Mouse (Mus musculus) liver, embryonic 14.5 days (tissue): Measurements from ENCODE around the gene Psmd13. TPM values are rescaled to one million over a fixed set of nuclear protein-coding genes. Genes with fewer than 3 reads are reported as not detected.
A peak's percentile ranks its signal among the peaks of the same experiment; 100 is the strongest.

Source experiments
- ATAC-seq: fragments of 200-750 bp; cut with Nextera tagmentation; 2 replicates; pipeline ENCODE4 v1.8.0; 2017; ENCODE audit warnings: moderate number of reproducible peaks, mild to moderate bottlenecking, moderate library complexity; ENCODE audit not compliant: insufficient read depth
- DNase-seq, 3 experiments: peaks; one replicate each; pipeline ENCODE4 v3.0.0-alpha.2; 2012 to 2013; ENCODE audit warnings: low read depth in 3 of 3, low spot score in 3 of 3
- H3K27ac ChIP-seq: fragments of 300-500 bp; sonication (generic); 2 replicates; pipeline ENCODE4 v1.5.1; 2014; ENCODE audit warnings: moderate library complexity, mild to moderate bottlenecking, control low read depth, inconsistent platforms
- H3K27me3 ChIP-seq: fragments of 300-500 bp; sonication (generic); 2 replicates; pipeline ENCODE4 v1.6.1; 2014; ENCODE audit warnings: mild to moderate bottlenecking, low read length, moderate library complexity; ENCODE audit not compliant: control insufficient read depth, insufficient read depth
- H3K36me3 ChIP-seq: fragments of 300-500 bp; sonication (generic); replicated peaks from 2 replicates; pipeline ENCODE4 v1.6.1; 2014; ENCODE audit warnings: low read depth; ENCODE audit not compliant: control insufficient read depth, insufficient read depth
- H3K4me1 ChIP-seq, 2 experiments: fragments of 200-500 bp in 1 of 2; fragments of 300-500 bp in 1 of 2; sonication (generic) in 1 of 2; replicated peaks; 2 replicates each; pipeline ENCODE4 v1.6.1; 2012 to 2014; ENCODE audit warnings: antibody characterized with exemption in 1 of 2, inconsistent platforms in 1 of 2, low read length in 1 of 2; ENCODE audit not compliant: control insufficient read depth in 2 of 2, insufficient read depth in 2 of 2
- H3K4me2 ChIP-seq: fragments of 300-500 bp; sonication (generic); 2 replicates; pipeline ENCODE4 v1.6.1; 2014; ENCODE audit warnings: low read depth, mild to moderate bottlenecking, control low read depth, moderate library complexity
- H3K4me3 ChIP-seq, 2 experiments: fragments of 200-500 bp in 1 of 2; fragments of 300-500 bp in 1 of 2; sonication (generic) in 1 of 2; 2 replicates each; pipeline ENCODE4 v1.5.1; 2012 to 2014; ENCODE audit warnings: low read depth in 2 of 2, low read length in 2 of 2, mild to moderate bottlenecking in 2 of 2, control low read depth in 1 of 2, inconsistent platforms in 1 of 2, moderate library complexity in 1 of 2; ENCODE audit not compliant: insufficient read depth in 1 of 2
- H3K9ac ChIP-seq: fragments of 300-500 bp; sonication (generic); replicated peaks from 2 replicates; pipeline ENCODE4 v1.6.1; 2014; ENCODE audit warnings: mild to moderate bottlenecking, control low read depth, moderate library complexity
- H3K9me3 ChIP-seq: fragments of 300-500 bp; sonication (generic); 2 replicates; pipeline ENCODE4 v1.6.1; 2016; ENCODE audit warnings: low read length, mixed read lengths; ENCODE audit not compliant: control insufficient read depth
- CTCF ChIP-seq: IDR thresholded peaks from 2 replicates; pipeline ENCODE4 v1.5.1; 2016; ENCODE audit warnings: antibody characterized with exemption, low read depth, control low read depth
- EP300 ChIP-seq: IDR thresholded peaks from 2 replicates; pipeline ENCODE4 v1.6.1; 2016; ENCODE audit warnings: antibody characterized with exemption, low read depth
- WGBS: fragments of 180-500 bp; shearing (Covaris S2); extraction: QIAGEN DNeasy Blood & Tissue Kit; methylation state at CpG from one replicate; pipeline ENCODE4 v1.1.7; 2014; ENCODE audit not compliant: insufficient replicate concordance; 5-methylcytosine and 5-hydroxymethylcytosine counted together
- polyA plus RNA-seq, 2 experiments: library from polyadenylated mRNA; depleted of rRNA in 1 of 2; stranded (reverse) in 1 of 2; unstranded in 1 of 2; fragments of >200 nt; fragmentation: Nextera tagmentation in 1 of 2; extraction: Ambion mirVana in 1 of 2; gene quantifications; 2 replicates each; pipeline versions ENCODE4 v1.2.1 to v1.2.3; 2012 to 2014

Gene Psmd13
- polyA plus RNA-seq (2012; rRNA removed) (39.8 and 50.8 TPM in 2 replicates), polyA plus RNA-seq (2014; fragmentation: Nextera tagmentation; extraction: Ambion mirVana) (90.5 and 92.6 TPM in 2 replicates)

GRCm38 (mm10) chr7:140881696-140882468, at the start of gene Psmd13, which contains the start of gene Sirt3:
Psmd13 (plus strand) TSS chr7:140881968.
Sirt3 (minus strand) TSS chr7:140882309.
- Histone ChIP-seq H3K36me3 (peaks cover 15% of the 10 kb centered on the region), H3K27ac (peak within 1 kb of the TSS; percentile 82), H3K4me3 (peak within 1 kb of the TSS; percentile 85 to 93), H3K27me3 (no peaks in the 10 kb centered on the region), H3K9me3 (no peaks in the 10 kb centered on the region), H3K4me2 (peak within 1 kb of the TSS; percentile 92), H3K4me1 (peaks cover 27 to 29% of the 10 kb centered on the region in 2 experiments), H3K9ac (peak within 1 kb of the TSS; percentile 92)
- WGBS, result under 1% methylated on average over 59 of the region's 59 CpGs
- peak; percentile 90 to 91 (median 91) for DNase-seq
- peak; percentile 93 for ATAC-seq
- TF ChIP-seq CTCF, result no peak
- TF ChIP-seq EP300, result no peak

GRCm38 (mm10) chr7:140833341-140833740, 48.4 kb upstream of the Psmd13 start:
- no peak for TF ChIP-seq EP300
- TF ChIP-seq CTCF, result no peak
- H3K4me2 ChIP-seq, result no peak overlapping the region
- no peaks in the 10 kb centered on the region for H3K9me3 ChIP-seq
- peaks cover 0 to 3% of the 10 kb centered on the region in 2 experiments; a peak in 1 of 4 replicates for H3K4me1 ChIP-seq
- ATAC-seq (no peak), DNase-seq (no peak)
- no peak overlapping the region for H3K4me3 ChIP-seq
- WGBS, result 64% methylated on average over 4 of the region's 4 CpGs
- H3K9ac ChIP-seq, result no peak overlapping the region
- H3K27ac ChIP-seq, result no peak overlapping the region
- H3K36me3 ChIP-seq, result no peaks in the 10 kb centered on the region
- H3K27me3 ChIP-seq, result no peaks in the 10 kb centered on the region

DNA sequence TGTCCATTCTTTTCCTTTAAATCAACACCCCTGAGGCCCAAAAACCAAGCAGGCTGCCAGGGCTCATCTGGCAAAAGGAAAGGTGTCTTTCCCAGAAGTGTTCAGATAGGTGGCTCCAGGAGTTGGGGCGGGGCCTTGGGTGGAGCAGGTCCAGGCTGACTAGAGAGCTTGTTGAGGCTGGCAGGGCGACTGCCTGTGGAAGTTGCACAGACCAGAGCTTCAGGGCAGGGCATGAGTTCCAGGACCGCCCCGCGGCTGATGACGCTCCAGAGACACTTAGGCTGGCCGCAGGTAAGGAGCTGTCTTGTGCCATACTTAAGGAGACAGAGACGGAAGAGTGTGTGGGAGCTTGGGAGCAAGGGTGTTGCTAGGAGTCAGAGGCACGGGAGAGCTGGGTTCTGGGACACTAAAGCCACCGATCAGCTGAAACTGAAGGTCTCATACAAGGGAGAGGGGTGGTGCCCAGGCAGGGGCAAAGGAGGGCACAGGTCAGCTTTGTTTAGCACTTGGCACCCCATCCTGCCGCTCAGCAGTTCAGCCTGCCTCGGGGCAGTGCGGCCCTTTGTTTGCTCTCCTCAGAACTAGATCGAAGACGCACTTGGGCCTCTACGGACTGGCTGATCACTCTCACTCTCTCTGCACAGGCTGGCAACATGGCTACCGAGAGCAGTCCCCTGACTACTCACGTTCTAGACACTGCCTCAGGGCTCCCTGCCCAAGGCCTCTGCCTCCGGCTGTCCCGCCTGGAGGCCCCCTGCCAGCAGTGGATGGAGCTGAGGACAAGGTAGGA, 46.6 kb upstream of the Psmd13 start, which contains the start of gene Urah:
TSS of gene Urah (plus strand) at position 51 of the 790 bp plus-strand sequence.
- H3K4me2 ChIP-seq, result peak within 1 kb of the TSS; percentile 32
- peak within 1 kb of the TSS in 1 of 2 experiments; percentile 5; a peak in 1 of 4 replicates for H3K4me3 ChIP-seq
- WGBS, result 45% methylated on average over 20 of the region's 20 CpGs
- H3K27ac ChIP-seq, result no peak within 1 kb of the TSS
- H3K4me1 ChIP-seq, result peaks cover 0 to 3% of the 10 kb centered on the region in 2 experiments; a peak in 1 of 4 replicates
- no peaks in the 10 kb centered on the region for H3K36me3 ChIP-seq
- no peak within 1 kb of the TSS for H3K9ac ChIP-seq
- DNase-seq, result no peak
- TF ChIP-seq EP300, result no peak
- no peak for TF ChIP-seq CTCF
- peak; percentile 31; the same call in 1 of the 2 replicates for ATAC-seq
- H3K9me3 ChIP-seq, result no peaks in the 10 kb centered on the region
- H3K27me3 ChIP-seq, result no peaks in the 10 kb centered on the region; the same call in 1 of the 2 replicates

- peak overlapping the region; percentile 32 for H3K4me2 ChIP-seq
- TF ChIP-seq CTCF (no peak), EP300 (no peak)
- no peaks in the 10 kb centered on the region; the same call in 1 of the 2 replicates for H3K27me3 ChIP-seq
- peaks cover 0 to 3% of the 10 kb centered on the region in 2 experiments; a peak in 1 of 4 replicates for H3K4me1 ChIP-seq
- DNase-seq (no peak), ATAC-seq (peak; percentile 45; the same call in 1 of the 2 replicates)
- no peak overlapping the region for H3K27ac ChIP-seq
- H3K36me3 ChIP-seq, result no peaks in the 10 kb centered on the region
- WGBS, result 59% methylated on average over 2 of the region's 2 CpGs
- no peak overlapping the region for H3K9ac ChIP-seq
- no peak overlapping the region; a peak in 1 of 4 replicates for H3K4me3 ChIP-seq
- H3K9me3 ChIP-seq, result no peaks in the 10 kb centered on the region
Observed at GRCm38 (mm10) chr7:140835758-140836087, 46.0 kb upstream of the Psmd13 start.
